Mouse (Mus musculus) embryonic stem cell, embryonic (primary cell): ENCODE measurements around the gene Fbxo6.

Experiments
- CTCF ChIA-PET, 4 experiments: fragments of 300-600 bp in 2 of 4; fragments of 350-600 bp in 2 of 4; sonication (Branson Sonifier 250); formaldehyde crosslinking; loops; one replicate each; lab custom pipeline; 2022; ENCODE audit warnings: inconsistent platforms in 2 of 4; lab: Charles Lee
- POLR2A ChIA-PET, 4 experiments: fragments of 300-600 bp in 2 of 4; fragments of 350-600 bp in 2 of 4; sonication (Branson Sonifier 250); formaldehyde crosslinking; loops; one replicate each; lab custom pipeline; 2022; ENCODE audit warnings: antibody characterized with exemption in 4 of 4, inconsistent platforms in 1 of 4; lab: Charles Lee

Gene Fbxo6

DNA sequence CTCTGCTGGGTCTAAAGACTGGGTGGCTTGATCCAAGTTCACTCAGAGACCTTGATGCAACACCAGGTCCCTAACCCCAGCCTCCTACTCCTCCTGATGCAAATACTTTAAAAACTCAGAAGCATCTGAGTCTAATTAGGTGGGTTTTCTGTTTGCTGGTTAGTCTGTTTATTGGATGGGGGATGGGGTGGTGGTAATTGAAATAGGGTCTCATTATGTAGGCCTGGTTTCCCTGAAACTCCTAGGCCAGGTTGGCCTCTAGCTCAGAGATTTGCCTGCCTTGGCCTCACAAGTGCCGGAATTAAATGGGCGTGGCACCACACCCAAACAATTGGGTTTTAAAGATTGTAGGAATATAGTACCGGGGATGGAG, 29.3 kb downstream of the Fbxo6 start:
- CTCF ChIA-PET = interaction anchor here in 1 of 4 experiments (0.7 to 2.1 kb wide), 8 partner anchors 9 to 468 kb away, joined by 3 to 7 read pairs (median 4); partner anchors contain the start of gene Srm
- POLR2A ChIA-PET = interaction anchor here in 3 of 4 experiments (0.6 to 2.1 kb wide), 10 partner anchors 10 to 158 kb away, joined by 3 to 9 read pairs (median 4); partner anchors contain the start of genes Fbxo2 (in 2 of the 3), Fbxo44 (in 2 of the 3) and Fbxo6 (in 2 of the 3)

DNA sequence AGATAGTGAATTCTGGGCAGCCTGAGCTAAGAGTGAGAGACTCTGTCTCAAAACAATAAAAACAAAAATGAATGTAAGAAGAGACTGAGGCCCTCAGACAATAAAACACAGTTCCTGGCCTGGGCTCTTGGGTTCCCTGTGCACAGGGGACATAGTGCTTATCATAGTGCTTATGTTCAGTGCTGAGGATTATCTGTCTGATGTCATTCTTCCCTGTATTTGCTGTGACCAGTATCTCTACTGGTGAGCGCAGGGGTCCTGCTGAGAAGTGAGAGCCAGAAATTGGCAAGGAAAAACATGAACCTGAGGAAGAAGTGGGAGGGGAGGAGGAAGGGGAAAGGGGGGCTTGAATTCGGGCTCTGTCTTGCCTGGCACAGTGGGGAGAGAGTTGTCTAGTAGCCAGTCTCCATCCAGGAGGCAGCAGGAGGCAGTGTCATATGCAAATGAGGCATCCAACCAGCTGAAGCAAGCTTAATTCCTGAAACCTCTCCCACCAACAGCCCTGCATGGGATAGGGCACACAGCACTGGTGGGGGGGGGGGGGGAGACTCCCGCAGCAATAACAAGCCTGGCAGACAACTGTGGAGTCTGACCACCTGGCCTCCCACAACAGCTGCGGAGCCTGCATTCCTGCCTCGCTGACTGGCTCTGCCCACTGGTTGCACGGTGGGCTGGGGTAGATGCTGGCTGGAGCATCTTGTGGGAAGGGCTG, 29.8 kb downstream of the Fbxo6 start:
- POLR2A ChIA-PET = interaction anchor here in 3 of 4 experiments (1.1 to 2.1 kb wide), 10 partner anchors 10 to 158 kb away, joined by 3 to 9 read pairs (median 4); partner anchors contain the start of genes Fbxo6 (in 2 of the 3), Fbxo2 (in 1 of the 3) and Fbxo44 (in 1 of the 3)

DNA sequence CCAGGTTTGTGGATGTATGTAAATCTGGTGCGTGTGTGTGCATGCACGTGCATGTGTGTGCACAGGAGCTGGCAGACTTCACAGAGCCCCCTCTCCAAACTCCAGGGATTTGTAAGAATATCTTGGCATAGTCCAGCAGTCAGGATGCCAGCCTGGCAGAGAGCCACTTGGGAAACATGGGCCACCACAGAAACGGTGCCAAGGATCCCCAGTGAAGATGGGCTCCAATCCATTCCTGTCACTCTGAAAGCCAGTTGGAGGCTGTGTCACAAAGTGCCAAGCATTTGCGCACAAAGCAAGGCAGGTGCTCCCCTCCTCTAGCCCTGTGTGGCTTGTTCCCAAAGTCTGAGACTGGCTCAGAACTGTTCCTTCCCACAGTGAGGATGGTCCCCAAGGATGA, 30.6 kb downstream of the Fbxo6 start:
- ChIA-PET POLR2A (interaction anchor here in 1 of 4 experiments (1.2 kb wide), 1 partner anchor 28 kb away, joined by 3 read pairs; no protein-coding TSS in a partner anchor), CTCF (interaction anchor here in 2 of 4 experiments (0.9 to 1.4 kb wide), 2 partner anchors 42 to 470 kb away, joined by 3 read pairs; partner anchors contain the start of gene Srm (in 1 of the 2))

More for the DNA sequence above, 29.8 kb downstream of the Fbxo6 start:
- CTCF ChIA-PET = interaction anchor here in 3 of 4 experiments (0.6 to 2.1 kb wide), 11 partner anchors 10 to 469 kb away, joined by 3 to 8 read pairs (median 3); partner anchors contain the start of gene Srm (in 1 of the 3)

DNA sequence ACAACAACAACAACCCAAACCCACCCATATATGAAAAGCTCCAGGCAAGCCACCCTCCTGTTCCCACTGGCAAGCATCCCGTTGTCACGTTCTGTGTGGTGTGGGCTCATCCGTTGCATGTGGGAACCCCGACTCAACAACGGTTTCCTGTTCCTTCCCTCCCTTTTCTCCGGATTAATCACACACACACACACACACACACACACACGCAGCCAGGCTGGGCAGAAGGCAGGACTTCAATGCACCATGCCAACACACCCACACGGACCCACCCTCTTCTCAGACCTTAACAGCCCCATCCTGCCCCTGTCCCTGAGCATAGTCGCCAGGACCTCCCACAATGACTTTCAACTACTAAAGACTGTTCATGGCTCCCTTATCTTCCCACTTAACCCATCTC, 31.4 kb downstream of the Fbxo6 start:
- ChIA-PET CTCF (interaction anchor here in 2 of 4 experiments (0.6 to 6.6 kb wide), 2 partner anchors 47 to 483 kb away, joined by 3 to 192 read pairs; no protein-coding TSS in a partner anchor), POLR2A (interaction anchor here in 2 of 4 experiments (0.5 to 0.7 kb wide), 2 partner anchors 20 to 147 kb away, joined by 3 to 5 read pairs; no protein-coding TSS in a partner anchor)

DNA sequence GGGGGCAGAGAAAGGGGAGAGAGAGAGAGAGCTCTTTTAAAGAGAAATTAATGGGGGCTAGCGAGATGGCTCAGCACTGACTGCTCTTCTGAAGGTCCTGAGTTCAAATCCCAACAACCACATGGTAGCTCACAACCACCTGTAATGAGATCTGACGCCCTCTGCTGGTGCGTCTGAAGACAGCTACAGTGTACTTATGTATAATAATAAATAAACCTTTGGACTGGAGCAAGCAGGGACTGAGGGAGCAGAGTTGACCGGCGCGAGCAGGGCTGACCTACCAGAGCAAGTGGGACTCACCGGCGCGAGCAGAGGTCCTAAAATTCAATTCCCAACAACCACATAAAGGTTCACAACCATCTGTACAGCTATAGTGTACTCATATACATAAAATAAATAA, 32.4 kb downstream of the Fbxo6 start:
- ChIA-PET POLR2A (interaction anchor here in 3 of 4 experiments (0.5 to 1.5 kb wide), 7 partner anchors 11 to 160 kb away, joined by 3 to 5 read pairs (median 3); no protein-coding TSS in a partner anchor), CTCF (interaction anchor here (0.6 to 6.6 kb wide), 18 partner anchors 9 to 316 kb away, joined by 3 to 192 read pairs (median 4); partner anchors contain the start of genes Disp3 (in 1 of the 4), Fbxo2 (in 1 of the 4), Fbxo44 (in 1 of the 4) and Fbxo6 (in 1 of the 4))

DNA sequence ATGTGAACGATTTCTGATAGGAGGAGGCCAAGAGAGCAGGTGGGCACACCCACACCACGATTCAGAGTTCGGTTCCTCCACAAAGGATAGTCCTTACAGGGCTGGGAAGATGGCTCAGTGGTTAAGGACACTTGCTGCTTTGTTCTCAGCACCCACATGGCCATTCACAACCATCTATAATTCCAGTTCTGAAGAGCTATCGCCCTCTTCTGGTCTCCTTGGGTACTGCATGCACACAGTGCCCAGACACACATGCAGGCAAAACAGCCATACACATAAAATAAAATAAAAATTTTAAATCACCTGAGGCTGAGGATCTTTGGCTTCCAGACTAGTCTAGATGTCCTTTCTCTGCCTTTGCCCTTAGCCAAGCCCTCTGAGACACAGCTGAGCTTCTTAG, 34.5 kb downstream of the Fbxo6 start:
- ChIA-PET POLR2A (interaction anchor here in 2 of 4 experiments (0.6 to 1.8 kb wide), 6 partner anchors 24 to 79 kb away, joined by 3 to 8 read pairs (median 4); partner anchors contain the start of genes Clcn6 (in 1 of the 2), Fbxo6 (in 1 of the 2) and Mthfr (in 1 of the 2)), CTCF (interaction anchor here (0.6 to 6.6 kb wide), 30 partner anchors 9 to 312 kb away, joined by 3 to 192 read pairs (median 6); partner anchors contain the start of genes Disp3 (in 2 of the 4), Fbxo6 (in 2 of the 4), Draxin (in 1 of the 4) and Fbxo2 (in 1 of the 4))

DNA sequence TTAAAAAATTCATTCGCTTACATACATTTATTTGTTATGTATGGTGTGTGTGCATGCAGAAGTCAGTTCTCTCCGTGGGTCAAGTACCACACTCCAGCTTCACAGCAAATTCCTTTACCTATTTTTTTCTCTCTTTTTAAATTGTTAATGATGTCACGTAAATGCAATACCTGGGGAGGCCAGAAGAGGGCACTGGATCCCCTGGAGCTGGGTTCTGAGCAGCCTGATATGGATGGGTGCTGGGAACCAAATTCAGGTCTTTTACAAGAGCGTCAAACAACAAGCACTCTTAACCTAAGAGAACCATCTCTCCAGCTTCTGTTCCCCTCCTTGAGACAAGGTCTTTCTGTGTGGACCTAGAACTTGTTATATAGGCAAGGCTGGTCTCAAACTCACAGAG, 35.3 kb downstream of the Fbxo6 start:
- ChIA-PET CTCF (interaction anchor here (0.6 to 6.6 kb wide), 46 partner anchors 8 to 171 kb away, joined by 3 to 192 read pairs (median 6); partner anchors contain the start of genes Disp3 (in 4 of the 4), Draxin (in 2 of the 4), Fbxo2 (in 2 of the 4) and Fbxo44 (in 2 of the 4)), POLR2A (interaction anchor here in 2 of 4 experiments (0.8 to 2.7 kb wide), 14 partner anchors 9 to 78 kb away, joined by 3 to 15 read pairs (median 3); partner anchors contain the start of genes Fbxo2 (in 2 of the 2), Clcn6 (in 1 of the 2), Fbxo44 (in 1 of the 2) and Fbxo6 (in 1 of the 2))

DNA sequence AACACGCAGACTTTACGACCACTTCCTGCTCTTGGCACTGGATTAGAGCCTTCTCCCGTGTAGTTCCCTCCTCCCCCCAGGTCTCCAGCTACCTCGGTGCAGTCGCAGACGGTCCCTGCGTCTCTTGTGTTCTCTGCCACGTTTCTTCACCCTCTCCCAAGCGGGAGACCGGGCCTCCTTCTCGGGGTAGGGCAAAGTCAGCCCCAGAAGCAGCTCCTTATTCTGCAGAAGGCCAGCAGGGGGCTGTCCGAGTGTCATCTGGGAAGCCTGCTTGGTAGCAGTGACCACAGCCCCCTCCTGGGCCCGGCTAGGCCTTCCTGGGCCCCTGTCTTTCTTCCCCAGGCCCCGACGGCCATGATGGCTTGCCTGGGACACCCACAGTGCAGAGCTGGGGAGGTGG, 36.5 kb downstream of the Fbxo6 start:
- POLR2A ChIA-PET = interaction anchor here in 3 of 4 experiments (0.6 to 2.7 kb wide), 22 partner anchors 15 to 172 kb away, joined by 3 to 15 read pairs (median 4); partner anchors contain the start of genes Fbxo2 (in 2 of the 3), Fbxo44 (in 2 of the 3), Disp3 (in 1 of the 3) and Nppb (in 1 of the 3)
- CTCF ChIA-PET = interaction anchor here (0.5 to 6.6 kb wide), 103 partner anchors 7 to 489 kb away, joined by 3 to 192 read pairs (median 5); partner anchors contain the start of genes Disp3 (in 4 of the 4), Fbxo2 (in 4 of the 4), Fbxo6 (in 4 of the 4) and Fbxo44 (in 3 of the 4)

DNA sequence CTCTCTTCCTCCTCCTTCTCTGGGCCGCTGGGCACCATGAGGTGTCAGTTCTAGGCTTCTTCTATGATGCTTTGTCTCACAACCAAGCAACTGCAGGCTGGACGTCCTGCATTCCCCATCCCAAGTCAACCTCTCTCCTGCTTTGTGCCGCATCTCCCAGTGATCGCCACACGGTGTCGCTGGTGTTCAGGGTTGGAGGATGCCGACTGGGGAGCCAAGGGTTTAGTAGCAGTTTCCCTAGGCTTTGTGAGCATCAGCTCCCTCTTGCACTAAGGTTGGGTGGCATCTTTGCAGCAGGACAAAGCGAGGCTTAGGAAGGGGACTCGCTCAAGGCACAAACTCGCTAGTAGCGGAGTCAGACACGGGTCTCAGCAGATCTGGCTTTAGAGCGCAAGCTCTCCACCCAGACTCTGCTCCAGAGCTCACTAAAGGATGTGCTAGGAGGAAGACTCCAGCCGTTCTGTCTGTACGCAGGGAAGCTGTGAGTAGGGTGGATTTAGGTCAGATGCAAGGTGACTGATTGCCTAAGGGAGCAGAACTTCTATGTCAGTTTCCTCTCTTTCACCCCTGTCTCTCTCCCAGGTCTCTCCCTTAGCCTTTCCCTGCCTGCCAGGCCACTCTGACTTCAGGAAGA, 37.1 kb downstream of the Fbxo6 start:
- ChIA-PET CTCF (interaction anchor here (0.5 to 6.6 kb wide), 96 partner anchors 7 to 489 kb away, joined by 3 to 192 read pairs (median 5); partner anchors contain the start of genes Disp3 (in 4 of the 4), Fbxo2 (in 4 of the 4), Fbxo6 (in 4 of the 4) and Fbxo44 (in 3 of the 4)), POLR2A (interaction anchor here in 3 of 4 experiments (0.6 to 2.7 kb wide), 23 partner anchors 15 to 173 kb away, joined by 3 to 15 read pairs (median 4); partner anchors contain the start of genes Fbxo2 (in 2 of the 3), Fbxo44 (in 2 of the 3), Disp3 (in 1 of the 3) and Nppb (in 1 of the 3))

DNA sequence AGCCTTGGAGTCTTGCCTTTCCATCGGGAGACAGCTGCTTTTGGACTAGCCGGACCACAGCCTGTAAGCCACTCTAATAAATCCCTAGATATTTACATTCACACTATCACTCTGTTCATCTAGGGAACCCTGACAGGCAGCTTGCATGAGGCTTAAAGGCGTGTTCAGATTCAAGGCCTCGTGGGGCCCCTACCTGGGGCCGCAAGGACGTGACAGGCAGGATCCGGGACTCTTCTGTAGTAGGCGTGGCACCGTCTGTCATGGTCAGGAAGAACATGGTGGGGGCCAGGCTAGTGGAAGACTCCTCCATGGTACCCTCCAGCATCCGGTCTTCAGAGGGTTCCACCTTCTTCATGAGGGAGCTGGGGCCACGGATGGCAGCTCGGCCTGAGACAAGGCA, 39.4 kb downstream of the Fbxo6 start:
- ChIA-PET CTCF (interaction anchor here in 3 of 4 experiments (0.7 to 1.4 kb wide), 5 partner anchors 14 to 356 kb away, joined by 3 to 4 read pairs (median 3); no protein-coding TSS in a partner anchor), POLR2A (interaction anchor here in 1 of 4 experiments (0.7 kb wide), 1 partner anchor 10 kb away, joined by 3 read pairs; no protein-coding TSS in a partner anchor)

DNA sequence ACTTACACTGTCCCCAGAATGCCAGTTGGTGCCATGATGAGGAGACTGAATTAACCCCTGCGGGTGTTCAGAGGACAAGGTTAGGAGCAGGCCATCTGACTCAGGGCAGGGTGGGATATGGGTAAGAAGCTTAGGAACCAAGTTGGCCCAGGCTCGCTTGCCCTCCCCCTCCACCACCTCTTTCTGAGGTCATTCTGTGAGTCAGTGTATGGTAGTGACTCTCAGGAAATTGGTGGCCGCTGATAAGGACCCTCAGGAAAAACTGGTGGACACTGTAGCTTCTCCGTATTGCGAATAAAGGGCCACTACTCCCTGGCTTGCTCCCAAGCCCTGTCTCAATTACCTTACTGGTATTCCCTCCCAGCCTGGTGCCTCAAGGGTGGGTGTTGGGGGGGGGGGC, 42.7 kb downstream of the Fbxo6 start:
- POLR2A ChIA-PET = interaction anchor here in 3 of 4 experiments (0.6 to 3.1 kb wide), 8 partner anchors 9 to 179 kb away, joined by 3 to 17 read pairs (median 4); partner anchors contain the start of gene Disp3 (in 1 of the 3)
- CTCF ChIA-PET = interaction anchor here in 2 of 4 experiments (0.6 to 3.2 kb wide), 2 partner anchors 8 to 9 kb away, joined by 4 to 19 read pairs; no protein-coding TSS in a partner anchor

DNA sequence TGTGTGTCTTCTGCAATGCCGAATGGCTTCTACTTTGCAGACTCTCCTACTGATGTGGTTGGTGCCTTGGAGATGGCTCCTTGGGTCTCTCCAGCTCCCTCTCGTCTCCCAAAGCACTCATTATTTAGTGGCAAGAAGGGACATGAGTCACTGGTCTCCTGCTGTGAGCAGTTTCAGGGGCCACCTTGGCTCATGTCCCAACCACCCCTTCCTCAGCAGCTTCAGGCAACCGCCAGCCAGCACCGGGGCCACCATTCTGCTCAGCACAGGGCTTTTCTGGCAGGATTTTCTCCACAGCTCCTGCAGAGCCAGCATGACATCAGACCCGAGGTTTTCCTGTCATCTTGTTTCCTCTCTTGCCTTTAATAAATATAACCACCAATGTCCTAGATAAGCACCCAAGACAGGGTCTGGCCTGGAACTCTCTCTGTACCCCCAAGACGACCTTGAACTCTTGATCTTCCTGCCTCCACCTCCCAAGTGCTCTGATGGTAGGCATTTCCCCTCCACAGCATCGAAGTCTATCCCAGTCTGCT, 43.3 kb downstream of the Fbxo6 start:
- POLR2A ChIA-PET = interaction anchor here in 3 of 4 experiments (0.6 to 3.1 kb wide), 19 partner anchors 9 to 179 kb away, joined by 3 to 17 read pairs (median 4); partner anchors contain the start of genes Disp3 (in 1 of the 3) and Fbxo6 (in 1 of the 3)
- CTCF ChIA-PET = interaction anchor here in 2 of 4 experiments (1.0 to 3.2 kb wide), 7 partner anchors 8 to 55 kb away, joined by 3 to 19 read pairs (median 3); partner anchors contain the start of genes Agtrap (in 1 of the 2) and Fbxo6 (in 1 of the 2)

DNA sequence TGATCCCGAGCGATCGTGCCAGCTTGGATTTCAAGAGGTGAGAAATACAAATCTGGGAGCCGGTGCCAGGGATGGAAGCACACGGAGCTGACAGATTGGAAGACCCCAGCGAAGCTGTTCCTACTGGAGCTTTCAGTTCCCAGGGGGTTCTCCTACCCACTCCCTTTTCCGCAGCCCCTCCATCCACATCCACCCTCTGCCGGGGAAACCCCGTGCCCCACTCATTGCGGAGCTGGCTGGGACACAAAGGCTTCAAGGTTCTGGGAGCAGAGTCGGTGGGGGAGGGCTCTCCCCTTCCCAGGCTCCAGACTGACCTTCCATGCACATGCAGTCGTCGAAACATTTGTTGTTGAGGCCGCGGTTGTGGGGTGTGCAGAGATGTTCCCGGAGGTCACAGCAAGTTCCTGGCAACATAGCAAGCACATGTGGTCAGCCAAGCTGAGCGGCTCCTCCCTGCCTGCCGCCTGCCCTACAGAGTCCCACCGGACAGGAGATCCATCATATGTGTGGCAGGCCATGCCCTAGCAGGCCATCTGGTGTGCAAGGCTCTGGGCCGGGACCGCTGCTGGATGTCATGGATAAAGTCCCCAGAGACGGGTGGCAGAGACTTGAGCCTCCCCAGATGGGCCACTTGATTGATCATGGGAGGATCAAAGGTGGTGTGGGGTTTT, 44.2 kb downstream of the Fbxo6 start:
- POLR2A ChIA-PET = interaction anchor here (0.6 to 3.1 kb wide), 23 partner anchors 8 to 91 kb away, joined by 3 to 17 read pairs (median 3); partner anchors contain the start of genes Draxin (in 1 of the 4), Fbxo6 (in 1 of the 4) and Mad2l2 (in 1 of the 4)
- CTCF ChIA-PET = interaction anchor here in 3 of 4 experiments (0.6 to 3.2 kb wide), 13 partner anchors 8 to 142 kb away, joined by 3 to 19 read pairs (median 3); partner anchors contain the start of genes Agtrap (in 1 of the 3) and Fbxo6 (in 1 of the 3)

DNA sequence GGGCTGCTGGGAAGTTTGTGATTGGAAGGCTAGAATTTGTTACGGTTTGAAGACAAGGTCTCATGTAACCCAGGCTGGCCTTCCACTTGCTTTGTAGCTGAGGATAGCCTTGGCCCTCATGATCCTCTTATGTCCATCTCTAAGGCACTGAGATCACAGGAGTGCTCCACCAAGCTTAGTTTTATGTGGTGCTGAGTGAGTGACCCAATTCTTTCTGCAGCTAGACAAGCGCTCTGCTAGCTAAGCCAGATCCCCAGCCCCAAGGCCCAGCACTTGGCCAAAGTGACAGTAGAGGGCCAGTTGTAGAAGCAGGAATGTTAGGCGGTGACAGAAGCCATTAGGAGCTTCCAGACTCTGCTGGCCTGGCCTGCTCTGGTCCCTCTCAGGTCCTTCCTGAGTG, 47.8 kb downstream of the Fbxo6 start:
- POLR2A ChIA-PET = interaction anchor here in 2 of 4 experiments (0.7 to 1.8 kb wide), 9 partner anchors 9 to 116 kb away, joined by 3 to 5 read pairs (median 3); partner anchors contain the start of gene Fbxo6 (in 1 of the 2)
- CTCF ChIA-PET = interaction anchor here (0.6 to 2.3 kb wide), 10 partner anchors 9 to 146 kb away, joined by 3 to 12 read pairs (median 4); no protein-coding TSS in a partner anchor
